ENCODE assay signal across 15 mouse cellular contexts in genomic region chr11:106387020-106387419, GRCm38 (mm10). TPM values are rescaled to one million over a fixed set of nuclear protein-coding genes. Genes with fewer than 3 reads are reported as not detected.
DNase-seq lines count a peak whose midpoint lies in the region; ATAC-seq and TF ChIP-seq lines count a peak whose summit lies in the region.
"Had no signal": no experiment of that assay in that cellular context is flagged by ENCODE, and none has a peak within 500 bp of the region (broad histone marks: within the 10 kb centered on the region; RNA-seq: fewer than 3 reads in every experiment).

No protein-coding gene starts in this region.

- DNase-seq in gastrocnemius, adult 2 months: no peak
- DNase-seq in gastrocnemius, postnatal 14 days: no peak
- DNase-seq in B cell, adult 2 months: peak; percentile 25 to 33
- no peak for DNase-seq in liver, postnatal 0 days
- no peak for DNase-seq in cerebellum, postnatal 10 days
- no peak for DNase-seq in testis, postnatal 10 days (ENCODE audit: low spot score)
- DNase-seq: cerebellum, postnatal 36 days; layer of hippocampus, adult 9-11 months; left cerebral cortex, postnatal 4 days; lung, postnatal 14 days had no signal

- WGBS in liver, postnatal 0 days (ENCODE audit: insufficient replicate concordance): 36% methylated on average over 6 of the region's 6 CpGs

- H3K36me3 ChIP-seq in liver, postnatal 0 days (replicated peaks; ENCODE audit: insufficient read depth, low read length): no peaks in the 10 kb centered on the region
- H3K36me3 ChIP-seq: heart, embryonic 12.5 days had no signal

- intact Hi-C loops in gastrocnemius, adult 2 months (cut with DNase I): no loop called here
- intact Hi-C loops in gastrocnemius, postnatal 14 days (cut with DNase I; ENCODE audit: low total_unique reads): no loop called here

- no peak overlapping the region; the same call in 1 of the 2 replicates for H3K9ac ChIP-seq in liver, postnatal 0 days (replicated peaks)
- H3K9ac ChIP-seq: heart, embryonic 12.5 days had no signal

- peak overlapping the region; percentile 52 for H3K4me2 ChIP-seq in liver, postnatal 0 days (ENCODE audit: low read depth, low read length)
- H3K4me2 ChIP-seq: heart, embryonic 12.5 days had no signal

- H3K27me3 ChIP-seq in liver, postnatal 0 days (ENCODE audit: insufficient read depth, low read length): no peaks in the 10 kb centered on the region
- H3K27me3 ChIP-seq: heart, embryonic 12.5 days had no signal

- TF ChIP-seq CTCF in gastrocnemius, adult 2 months (IDR thresholded peaks at IDR 0.05): no peak
- TF ChIP-seq CTCF in liver, postnatal 0 days (IDR thresholded peaks at IDR 0.05; ENCODE audit: low read depth): no peak

- H3K4me3 ChIP-seq in gastrocnemius, adult 2 months: no peak overlapping the region
- peak overlapping the region; percentile 18; the same call in 1 of the 2 replicates for H3K4me3 ChIP-seq in liver, postnatal 0 days (ENCODE audit: low read depth, low read length)
- H3K4me3 ChIP-seq: heart, embryonic 12.5 days had no signal

- no peak for TF ChIP-seq EP300 in liver, postnatal 0 days (IDR thresholded peaks at IDR 0.05; ENCODE audit: low read depth)

- H3K4me1 ChIP-seq in liver, postnatal 0 days (ENCODE audit: insufficient read depth): peaks cover 34% of the 10 kb centered on the region

- no peaks in the 10 kb centered on the region for H3K9me3 ChIP-seq in liver, postnatal 0 days (ENCODE audit: low read length)
- H3K9me3 ChIP-seq: heart, embryonic 12.5 days had no signal

- peak; percentile 45 for ATAC-seq in activated CD4-positive, CD25-positive, alpha-beta regulatory T cell, adult 4 months
- ATAC-seq in liver, postnatal 0 days: no peak
- ATAC-seq in erythroblast, adult 5-6 weeks (replicated peaks; ENCODE audit: low FRiP score, poor library complexity, severe bottlenecking): no peak

- H3K27ac ChIP-seq in gastrocnemius, adult 2 months: peak overlapping the region; percentile 59; the same call in 1 of the 2 replicates
- peak overlapping the region; percentile 80; the same call in 1 of the 2 replicates for H3K27ac ChIP-seq in liver, postnatal 0 days (ENCODE audit: low read depth)

RNA-seq across cellular contexts. Expression of gene Icam2, which starts 0.9 kb away (rescaled TPM):
- 1 to 10 TPM; 4.2 to 6.2 TPM for total RNA-seq in gastrocnemius, adult 2 months (2021)
- 10 to 100 TPM; 11.7 to 12.2 TPM for total RNA-seq in gastrocnemius, postnatal 14 days (2021)
- 100 to 1,000 TPM in 1 of 2 experiments, 10 to 100 TPM in 1; 94.3 to 114 TPM for polyA plus RNA-seq in activated CD4-positive, CD25-positive, alpha-beta regulatory T cell, adult 4 months (2017; shearing (Covaris generic))
- 11.4 and 12.6 TPM in 2 replicates for polyA plus RNA-seq in liver, postnatal 0 days (2015; fragmentation: Nextera tagmentation; extraction: Ambion mirVana)
- 9.8 and 10.7 TPM in 2 replicates for total RNA-seq in erythroblast, adult 5-6 weeks (2015; ENCODE audit: low replicate concordance)
- 4.0 and 13.7 TPM in 2 replicates for total RNA-seq in erythroblast, adult 5-6 weeks (2017; ENCODE audit: low replicate concordance)

RNA-seq across cellular contexts. Expression of gene Prr29, which starts 21.7 kb away (rescaled TPM):
- 1 to 10 TPM; 3.9 to 6.5 TPM for total RNA-seq in gastrocnemius, adult 2 months (2021)
- 10 to 100 TPM; 11.8 to 13.1 TPM for total RNA-seq in gastrocnemius, postnatal 14 days (2021)
- 1 to 10 TPM; 1.1 to 1.2 TPM for polyA plus RNA-seq in activated CD4-positive, CD25-positive, alpha-beta regulatory T cell, adult 4 months (2017; shearing (Covaris generic))
- polyA plus RNA-seq in liver, postnatal 0 days (2015; fragmentation: Nextera tagmentation; extraction: Ambion mirVana): not detected in 2 replicates
- not detected in 2 replicates for total RNA-seq in erythroblast, adult 5-6 weeks (2015; ENCODE audit: low replicate concordance)
- not detected in 2 replicates for total RNA-seq in erythroblast, adult 5-6 weeks (2017; ENCODE audit: low replicate concordance)
- total RNA-seq: left cerebral cortex, postnatal 4 days had no signal
- polyA plus RNA-seq: frontal cortex, adult 2 months; heart, embryonic 12.5 days had no signal

RNA-seq across cellular contexts. Expression of gene Scn4a, which starts 33.9 kb away (rescaled TPM):
- total RNA-seq in gastrocnemius, adult 2 months (2021): 100 to 1,000 TPM; 439 to 468 TPM
- total RNA-seq in gastrocnemius, postnatal 14 days (2021): 100 to 1,000 TPM; 178 to 181 TPM
- polyA plus RNA-seq in activated CD4-positive, CD25-positive, alpha-beta regulatory T cell, adult 4 months (2017; shearing (Covaris generic)): under 1 TPM in 1 of 2 experiments, not detected in 1; 0.09 TPM
- 0.04 and 0.06 TPM in 2 replicates for polyA plus RNA-seq in liver, postnatal 0 days (2015; fragmentation: Nextera tagmentation; extraction: Ambion mirVana)
- total RNA-seq in erythroblast, adult 5-6 weeks (2015; ENCODE audit: low replicate concordance): not detected in 2 replicates
- total RNA-seq in erythroblast, adult 5-6 weeks (2017; ENCODE audit: low replicate concordance): not detected in 2 replicates
- total RNA-seq: left cerebral cortex, postnatal 4 days had no signal
- polyA plus RNA-seq: stomach, embryonic 14.5 days had no signal

Comparison
In these comparisons a context has a peak if more than half of its experiments do, and no peak if none do; other contexts are left out.
1. DNase-seq: peak in B cell, adult 2 months (2 of 2); none in gastrocnemius, adult 2 months (single experiment), gastrocnemius, postnatal 14 days (single experiment), liver, postnatal 0 days (single experiment), cerebellum, postnatal 10 days (0 of 2) and testis, postnatal 10 days (single experiment).
2. RNA of gene Prr29, which starts 21.7 kb away (total RNA-seq): 11.8 to 13.1 TPM in gastrocnemius, postnatal 14 days and 3.9 to 6.5 TPM in gastrocnemius, adult 2 months; not detected in erythroblast, adult 5-6 weeks; every median in the first group is over 4 times any median in the second.
3. RNA of gene Scn4a, which starts 33.9 kb away (total RNA-seq): 439 to 468 TPM in gastrocnemius, adult 2 months and 178 to 181 TPM in gastrocnemius, postnatal 14 days; not detected in erythroblast, adult 5-6 weeks; every median in the first group is over 100 times any median in the second.